In the genomic region with DNA sequence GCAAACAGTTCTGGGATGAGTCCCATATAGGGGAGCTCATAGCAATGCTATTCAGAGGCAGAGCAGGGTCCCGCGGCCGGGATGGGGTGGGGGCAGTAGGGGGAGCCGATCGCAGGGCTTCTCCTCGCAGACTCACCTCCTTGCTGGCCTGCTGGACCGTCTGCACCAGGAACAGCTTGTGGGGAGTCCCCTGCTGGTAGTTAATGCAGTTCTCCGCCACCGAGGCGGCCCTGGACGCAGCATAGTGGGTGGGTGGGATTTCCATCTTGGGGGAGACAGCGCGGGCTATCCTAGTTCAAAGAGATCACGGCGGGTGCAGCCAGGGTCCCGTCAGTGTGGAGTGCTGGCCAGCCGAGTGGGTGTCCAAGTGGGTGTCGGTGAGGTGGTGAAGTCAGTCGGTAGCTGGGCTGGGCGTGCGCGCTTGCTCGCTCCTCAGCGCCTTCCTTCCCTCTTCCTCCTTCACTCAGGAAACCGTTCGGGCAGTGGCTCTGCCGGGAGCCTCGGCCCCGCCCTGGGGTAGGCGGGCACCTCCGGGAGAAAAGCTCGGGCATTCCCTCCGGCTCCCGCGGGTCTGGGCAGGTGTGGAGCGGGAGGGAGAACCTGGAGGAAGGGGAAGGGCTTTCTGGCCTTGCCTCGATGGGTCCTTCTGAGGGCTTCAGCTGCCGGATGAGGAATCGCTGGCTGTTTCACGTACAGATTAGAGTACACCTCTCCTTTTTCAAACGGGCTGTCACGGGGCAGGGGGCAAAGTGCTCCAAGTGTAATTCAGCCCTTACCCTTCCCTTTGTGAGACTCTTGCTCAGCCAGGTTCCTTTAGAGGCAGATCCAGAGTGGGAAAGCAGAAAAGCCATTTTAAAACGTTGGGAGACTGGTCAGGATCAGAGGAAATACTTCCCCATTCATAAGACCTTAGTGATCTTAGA, we compare ENCODE assay signal across 8 mouse cellular contexts. TPM values are rescaled to one million over a fixed set of nuclear protein-coding genes. Genes with fewer than 3 reads are reported as not detected.
DNase-seq lines count a peak whose midpoint lies in the region; ATAC-seq lines count a peak whose summit lies in the region.

A gene (minus strand): TSS at position 477 of the 923 bp plus-strand sequence.

- H3K4me1 ChIP-seq in embryonic facial prominence, embryonic 10.5 days = peaks cover 13% of the 10 kb centered on the region
- H3K4me1 ChIP-seq in intestine, embryonic 15.5 days (replicated peaks) = peaks cover 2% of the 10 kb centered on the region; the same call in 1 of the 2 replicates

- peak within 1 kb of the TSS; percentile 73 for H3K4me2 ChIP-seq in intestine, embryonic 15.5 days (replicated peaks)

- WGBS in embryonic facial prominence, embryonic 10.5 days = 1% methylated on average over 43 of the region's 43 CpGs
- WGBS in intestine, embryonic 15.5 days = under 1% methylated on average over 43 of the region's 43 CpGs

- no peaks in the 10 kb centered on the region for H3K9me3 ChIP-seq in embryonic facial prominence, embryonic 10.5 days
- H3K9me3 ChIP-seq in intestine, embryonic 15.5 days = no peaks in the 10 kb centered on the region

- peak within 1 kb of the TSS; percentile 84 for H3K27ac ChIP-seq in embryonic facial prominence, embryonic 10.5 days (replicated peaks)
- H3K27ac ChIP-seq in intestine, embryonic 15.5 days = peak within 1 kb of the TSS; percentile 80

- H3K9ac ChIP-seq in intestine, embryonic 15.5 days = peak within 1 kb of the TSS; percentile 69

- intact Hi-C loops in left cerebral cortex, postnatal 14 days (cut with DNase I) = no loop called here

- H3K36me3 ChIP-seq in embryonic facial prominence, embryonic 10.5 days (replicated peaks) = peaks cover 53% of the 10 kb centered on the region
- H3K36me3 ChIP-seq in intestine, embryonic 15.5 days = peaks cover 8% of the 10 kb centered on the region; the same call in 1 of the 2 replicates

- peak; percentile 86 for DNase-seq in adrenal gland, adult 2 months
- DNase-seq in embryonic facial prominence, embryonic 10.5 days (ENCODE audit: low spot score) = peak; percentile 81
- DNase-seq in gastrocnemius, postnatal 4 days (ENCODE audit: low spot score in 2 of 2) = peak; percentile 38 to 58
- DNase-seq in left cerebral cortex, postnatal 14 days (ENCODE audit: low spot score in 2 of 2) = peak; percentile 34 to 60
- DNase-seq in right cerebral cortex, postnatal 25 days = peak; percentile 81
- peak; percentile 60 to 81 for DNase-seq in urinary bladder, postnatal 36 days (ENCODE audit: low spot score in 2 of 2)

- no peaks in the 10 kb centered on the region for H3K27me3 ChIP-seq in embryonic facial prominence, embryonic 10.5 days (replicated peaks; ENCODE audit: low read depth, poor library complexity, severe bottlenecking)
- no peaks in the 10 kb centered on the region for H3K27me3 ChIP-seq in intestine, embryonic 15.5 days (replicated peaks)

- peak; percentile 98 for ATAC-seq in intestine, embryonic 15.5 days
- peak; percentile 92 for ATAC-seq in megakaryocyte progenitor cell, adult 5-6 weeks (replicated peaks; ENCODE audit: poor library complexity)

- peak within 1 kb of the TSS; percentile 77 for H3K4me3 ChIP-seq in embryonic facial prominence, embryonic 10.5 days
- peak within 1 kb of the TSS; percentile 60 for H3K4me3 ChIP-seq in intestine, embryonic 15.5 days (replicated peaks)

RNA-seq across cellular contexts. Expression of the gene that starts here (rescaled TPM):
- 10 to 100 TPM in 1 of 2 experiments, 1 to 10 TPM in 1; 7.3 to 16.3 TPM for total RNA-seq in adrenal gland, adult 2 months (2021)
- 52.1 and 66.8 TPM in 2 replicates for polyA plus RNA-seq in adrenal gland, adult 2 months (2012; rRNA removed)
- polyA plus RNA-seq in embryonic facial prominence, embryonic 10.5 days (2016; fragmentation: Nextera tagmentation; extraction: Ambion mirVana) = 57.8 and 62.9 TPM in 2 replicates
- 10 to 100 TPM; 23.9 to 26.5 TPM for total RNA-seq in gastrocnemius, postnatal 4 days (2021)
- polyA plus RNA-seq in intestine, embryonic 15.5 days (2015; fragmentation: Nextera tagmentation; extraction: Ambion mirVana) = 86.8 and 92.4 TPM in 2 replicates
- total RNA-seq in left cerebral cortex, postnatal 14 days (2021) = 10 to 100 TPM; 36.6 to 48.8 TPM
- 40.7 and 43.7 TPM in 2 replicates for total RNA-seq in megakaryocyte progenitor cell, adult 5-6 weeks (2015)
- total RNA-seq in megakaryocyte progenitor cell, adult 5-6 weeks (2017) = 9.1 and 13.7 TPM in 2 replicates

Comparison
In these comparisons a context has a peak if more than half of its experiments do, and no peak if none do; other contexts are left out.
1. Peak in every context shown above with its lines: DNase-seq, ATAC-seq, H3K4me3 ChIP-seq and H3K27ac ChIP-seq.